Mouse (Mus musculus) layer of hippocampus, adult 9-11 months (tissue): ENCODE data around the gene Abcg4.
A peak's percentile ranks its signal among the peaks of the same experiment; 100 is the strongest.
"Not testable (repeated sequence)": the region's sequence is repeated elsewhere in the genome, so short reads cannot be mapped to it uniquely, and the experiment has no call there.

Experiments used
- DNase-seq: peaks from one replicate; pipeline ENCODE4 v3.0.0; 2022

Gene Abcg4

GRCm38 (mm10) chr9:44288076-44288958 lies at the start of gene Abcg4:
Gene Abcg4, minus strand, starts transcription at chr9:44288615.
- DNase-seq: peak; percentile 43

GRCm38 (mm10) chr9:44337436-44338169 lies 49.2 kb upstream of the Abcg4 start:
- DNase-seq: no peak

GRCm38 (mm10) chr9:44336964-44337363 lies 48.5 kb upstream of the Abcg4 start:
- DNase-seq: no peak

- DNase-seq: not testable (repeated sequence)
These were observed 48.1 kb upstream of the Abcg4 start for GRCm38 (mm10) chr9:44336513-44336912.

- DNase-seq: no peak
These were observed 47.6 kb upstream of the Abcg4 start for GRCm38 (mm10) chr9:44336093-44336406.

- no peak for DNase-seq
These were observed 47.1 kb upstream of the Abcg4 start for GRCm38 (mm10) chr9:44335331-44336092.

GRCm38 (mm10) chr9:44334396-44335330 lies 46.2 kb upstream of the Abcg4 start, which contains the start of gene H2afx:
Gene H2afx, plus strand, starts transcription at chr9:44334694.
- peak; percentile 100 for DNase-seq

GRCm38 (mm10) chr9:44332918-44333638 lies 44.7 kb upstream of the Abcg4 start:
- DNase-seq: no peak

- no peak for DNase-seq
These were observed 42.3 kb upstream of the Abcg4 start for GRCm38 (mm10) chr9:44330736-44331135.

- DNase-seq: no peak
These were observed 39.5 kb upstream of the Abcg4 start for GRCm38 (mm10) chr9:44327926-44328325.

GRCm38 (mm10) chr9:44327064-44327711 lies 38.8 kb upstream of the Abcg4 start:
- no peak for DNase-seq

GRCm38 (mm10) chr9:44326371-44327063 lies 38.1 kb upstream of the Abcg4 start:
- DNase-seq: peak; percentile 91

GRCm38 (mm10) chr9:44325768-44326370 lies 37.5 kb upstream of the Abcg4 start, which contains the start of gene Dpagt1:
Gene Dpagt1, plus strand, starts transcription at chr9:44326019.
- peak; percentile 72 for DNase-seq

GRCm38 (mm10) chr9:44325032-44325767 lies 36.8 kb upstream of the Abcg4 start:
- not testable (repeated sequence) for DNase-seq

GRCm38 (mm10) chr9:44324147-44324546 lies 35.7 kb upstream of the Abcg4 start:
- no peak for DNase-seq

- not testable (repeated sequence) for DNase-seq
These were observed 35.2 kb upstream of the Abcg4 start for GRCm38 (mm10) chr9:44323656-44324055.

- peak; percentile 72 for DNase-seq
These were observed 32.4 kb upstream of the Abcg4 start for GRCm38 (mm10) chr9:44320799-44321133.

- peak; percentile 97 for DNase-seq
These were observed 31.7 kb upstream of the Abcg4 start, which contains the start of gene C2cd2l for GRCm38 (mm10) chr9:44319887-44320798. Gene C2cd2l, minus strand, starts transcription at chr9:44320285.
